In the genomic region with DNA sequence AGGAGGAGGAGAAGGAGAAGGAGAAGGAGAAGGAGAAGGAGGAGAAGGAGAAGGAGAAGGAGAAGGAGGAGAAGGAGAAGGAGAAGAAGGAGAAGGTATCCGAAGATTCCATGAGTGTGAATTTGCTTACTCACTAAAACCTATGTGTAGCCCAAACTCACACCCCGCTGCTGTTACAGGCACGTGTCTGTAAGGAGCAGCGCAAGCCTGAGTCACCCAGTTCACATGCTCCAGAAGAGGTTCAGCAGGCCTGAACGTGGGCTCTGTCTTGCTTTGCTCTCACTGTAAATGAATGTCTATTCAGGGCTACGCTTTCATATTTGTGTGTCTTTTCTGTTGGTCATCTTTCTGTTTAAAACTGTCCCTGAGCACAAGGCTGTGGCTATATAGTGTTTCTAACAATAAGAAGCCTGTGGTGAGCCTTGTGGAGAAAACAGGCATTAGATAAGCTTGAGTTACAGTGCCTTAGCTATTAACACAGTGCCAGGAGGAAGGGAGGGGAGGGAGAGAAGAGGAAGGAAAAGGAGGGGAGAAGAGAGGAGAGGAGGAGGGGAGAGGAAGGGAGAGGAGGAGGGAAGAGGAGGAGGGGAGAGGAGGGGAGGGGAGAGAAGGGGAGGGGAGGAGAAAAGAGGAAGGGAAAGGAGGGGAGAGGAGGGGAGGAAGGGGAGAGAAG, we compare ENCODE assay signal across 18 mouse cellular contexts.
"Had no signal": no experiment of that assay in that cellular context is flagged by ENCODE, and none has a peak within 500 bp of the region (broad histone marks: within the 10 kb centered on the region; RNA-seq: fewer than 3 reads in every experiment).

No protein-coding gene starts in this region.

- DNase-seq: kidney, adult 18-20 months; kidney, adult 9 months; kidney, postnatal 25 days; layer of hippocampus, adult 9-11 months; lung, adult 2 months; lung, postnatal 14 days; lung, postnatal 4 days; thymus, adult 18-20 months; thymus, postnatal 36 days had no signal

- H3K4me3 ChIP-seq: layer of hippocampus, adult 2 months; limb, embryonic 10.5 days; limb, embryonic 13.5 days; liver, embryonic 15.5 days; midbrain, embryonic 10.5 days; midbrain, embryonic 13.5 days; myocyte; neural tube, embryonic 13.5 days had no signal

- ATAC-seq: midbrain, embryonic 13.5 days; midbrain, embryonic 16.5 days had no signal

- H3K4me1 ChIP-seq: limb, embryonic 10.5 days; limb, embryonic 13.5 days; midbrain, embryonic 10.5 days; midbrain, embryonic 13.5 days; neural tube, embryonic 13.5 days had no signal

- H3K27me3 ChIP-seq: limb, embryonic 13.5 days; liver, embryonic 15.5 days; midbrain, embryonic 13.5 days; neural tube, embryonic 13.5 days had no signal

- H3K36me3 ChIP-seq: limb, embryonic 10.5 days; limb, embryonic 13.5 days had no signal

- H3K9me3 ChIP-seq: limb, embryonic 10.5 days; limb, embryonic 13.5 days; liver, embryonic 15.5 days; midbrain, embryonic 10.5 days; midbrain, embryonic 13.5 days; neural tube, embryonic 13.5 days had no signal
